Mouse (Mus musculus) CH12.LX (cell line): ENCODE results near the gene 5730596B20Rik.

Source experiments
- CTCF ChIP-seq, 2 experiments: IDR thresholded peaks in 1 of 2; conservative IDR thresholded peaks in 1 of 2; 2 replicates each; pipeline ENCODE4 v1.5.1; 2011 to 2012; ENCODE audit warnings: low read depth in 2 of 2, low read length in 2 of 2, improper control_type of control experiment in 1 of 2, inconsistent platforms in 1 of 2, mild to moderate bottlenecking in 1 of 2, moderate library complexity in 1 of 2
- ELF1 ChIP-seq: IDR thresholded peaks from 2 replicates; pipeline ENCODE4 v1.6.1; 2014; ENCODE audit warnings: low read depth, mild to moderate bottlenecking, inconsistent platforms, low read length, improper control_type of control experiment
- HCFC1 ChIP-seq: IDR thresholded peaks from 2 replicates; pipeline ENCODE4 v1.6.1; 2012; ENCODE audit warnings: low read depth, mild to moderate bottlenecking, inconsistent platforms, low read length, improper control_type of control experiment
- JUND ChIP-seq: conservative IDR thresholded peaks from 2 replicates; pipeline ENCODE4 v1.6.1; 2011; ENCODE audit warnings: low read depth, low read length, improper control_type of control experiment
- MAX ChIP-seq: IDR thresholded peaks from 2 replicates; pipeline ENCODE4 v1.6.1; 2011; ENCODE audit warnings: low read length, improper control_type of control experiment
- MAZ ChIP-seq: IDR thresholded peaks from 2 replicates; pipeline ENCODE4 v1.6.1; 2012; ENCODE audit warnings: low read depth, mild to moderate bottlenecking, inconsistent platforms, low read length, improper control_type of control experiment, moderate library complexity
- NRF1 ChIP-seq: IDR thresholded peaks from 2 replicates; pipeline ENCODE4 v1.6.1; 2014; ENCODE audit warnings: low read depth, mild to moderate bottlenecking, inconsistent platforms, low read length, improper control_type of control experiment, moderate library complexity
- POLR2A ChIP-seq: IDR thresholded peaks from 2 replicates; pipeline ENCODE4 v1.6.1; 2011; ENCODE audit warnings: low read depth, mild to moderate bottlenecking, improper control_type of control experiment, low read length

DNA sequence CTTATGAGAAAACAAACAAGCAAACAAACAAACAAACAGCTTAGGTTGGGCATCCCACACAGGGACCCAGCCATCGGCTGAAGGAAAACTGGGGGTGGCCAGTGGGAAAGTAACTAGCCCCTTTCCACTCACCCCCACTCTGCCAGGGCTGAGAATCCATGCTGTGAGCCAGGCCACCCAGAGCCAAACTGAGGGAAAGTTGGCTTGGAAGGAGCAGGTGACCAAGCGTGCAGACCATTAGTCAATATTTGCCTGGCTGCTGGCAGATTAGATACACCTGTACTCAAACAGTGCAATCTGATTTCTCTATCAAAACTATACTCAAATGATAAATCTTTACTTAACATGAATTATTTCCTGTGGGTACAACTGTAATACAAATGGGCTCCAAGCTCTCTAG is 4.7 kb downstream of the 5730596B20Rik start:
- no peak for TF ChIP-seq CTCF (conservative IDR thresholded peaks at IDR 0.05 in 1 of 2, IDR thresholded peaks at IDR 0.05 in 1 of 2; ENCODE audit: low read depth in 2 of 2, low read length in 2 of 2)
- no peak for TF ChIP-seq MAZ
- TF ChIP-seq NRF1 = no peak
- TF ChIP-seq POLR2A = no peak
- no peak for TF ChIP-seq HCFC1
- TF ChIP-seq MAX = no peak
- TF ChIP-seq ELF1 = no peak
- no peak for TF ChIP-seq JUND
